Mouse (Mus musculus): ENCODE results near the gene Cyp2d22.
"Not testable (repeated sequence)": the region's sequence is repeated elsewhere in the genome, so short reads cannot be mapped to it uniquely, and the experiment has no call there.

Cyp2d22 gene

DNA sequence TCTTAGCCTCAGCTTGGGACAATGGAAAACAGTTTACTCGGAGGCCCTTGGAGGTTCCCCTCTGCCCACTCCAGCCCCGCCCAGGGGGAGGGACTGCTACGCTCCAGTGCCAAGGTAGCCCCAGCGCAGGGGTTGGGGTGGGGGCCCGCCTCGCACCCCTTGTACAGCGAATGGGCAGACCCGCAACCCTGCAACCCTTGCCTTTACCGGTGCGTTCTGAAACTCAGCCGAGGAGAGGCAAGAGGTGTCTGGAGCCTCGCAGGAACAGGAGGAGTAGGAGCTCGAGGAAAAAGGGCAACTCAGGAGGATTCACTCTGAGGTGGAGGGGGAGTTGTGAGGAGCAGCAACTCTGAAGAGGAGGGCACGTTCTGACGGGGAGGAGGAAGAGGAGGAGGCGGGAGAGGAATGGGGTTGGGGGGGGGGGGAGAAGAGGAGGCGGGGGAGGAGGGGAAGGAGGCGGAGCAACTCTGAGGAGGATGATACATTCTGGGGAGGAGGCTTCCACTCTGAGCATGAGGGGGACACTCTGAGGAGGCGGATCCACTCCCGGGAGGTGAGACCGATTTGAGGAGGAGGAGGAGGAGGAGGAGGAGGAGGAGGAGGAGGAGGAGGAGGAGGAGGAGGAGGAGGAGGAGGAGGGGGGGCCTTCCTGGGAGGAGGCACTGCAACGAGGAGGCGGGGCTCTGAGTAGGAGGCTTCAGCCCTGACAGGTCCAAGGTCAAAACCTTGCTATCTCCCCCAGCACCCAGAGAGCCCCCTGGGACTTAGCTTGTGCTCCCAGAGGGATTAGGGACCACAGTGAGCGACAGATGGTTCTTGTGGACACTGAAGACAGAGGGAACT is at the start of gene Cyp2d22:
TSS of gene Cyp2d22 (minus strand) at position 390 of the 843 bp plus-strand sequence.
- no peak for DNase-seq (ENCODE audit: low read depth, low spot score)

DNA sequence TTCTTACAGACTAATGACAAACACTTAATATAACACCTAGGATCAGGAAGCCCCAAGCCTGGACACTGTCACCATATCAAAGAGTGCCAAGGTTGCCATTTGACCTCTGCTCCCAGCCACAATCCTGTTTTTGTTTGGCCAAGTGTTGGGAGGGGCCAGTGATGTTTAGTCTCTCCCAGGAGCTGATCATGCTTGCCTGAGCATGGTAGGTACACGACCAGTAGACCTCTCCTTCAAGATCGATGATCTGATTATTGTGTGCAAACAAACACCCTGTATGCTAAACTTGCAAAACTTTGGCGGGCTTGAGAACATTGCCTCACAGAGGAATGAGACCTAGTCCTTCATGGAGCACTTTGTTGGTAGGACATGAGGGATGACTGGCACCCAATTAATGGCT is 43.4 kb upstream of the Cyp2d22 start:
- no peak for DNase-seq (ENCODE audit: low read depth, low spot score)

DNA sequence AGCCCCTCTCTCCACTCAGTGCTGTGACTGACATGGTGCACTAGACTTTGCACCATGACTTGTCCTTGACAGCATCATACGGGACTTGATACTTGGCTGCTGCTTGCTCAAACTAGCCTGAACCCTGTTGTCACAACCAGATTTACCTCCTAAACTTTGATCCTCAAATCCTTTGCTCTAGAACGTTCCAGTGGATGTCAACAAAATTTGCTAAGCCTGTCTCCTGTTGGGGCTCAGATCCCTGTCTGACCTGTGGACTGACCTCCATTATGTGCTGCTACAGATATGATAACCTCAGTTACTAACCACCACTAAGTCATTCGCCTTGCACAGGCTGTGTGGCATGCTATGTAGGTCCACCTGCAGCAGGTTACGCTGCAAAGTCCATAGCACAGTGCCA is 42.9 kb upstream of the Cyp2d22 start:
- DNase-seq (ENCODE audit: low read depth, low spot score) = no peak

DNA sequence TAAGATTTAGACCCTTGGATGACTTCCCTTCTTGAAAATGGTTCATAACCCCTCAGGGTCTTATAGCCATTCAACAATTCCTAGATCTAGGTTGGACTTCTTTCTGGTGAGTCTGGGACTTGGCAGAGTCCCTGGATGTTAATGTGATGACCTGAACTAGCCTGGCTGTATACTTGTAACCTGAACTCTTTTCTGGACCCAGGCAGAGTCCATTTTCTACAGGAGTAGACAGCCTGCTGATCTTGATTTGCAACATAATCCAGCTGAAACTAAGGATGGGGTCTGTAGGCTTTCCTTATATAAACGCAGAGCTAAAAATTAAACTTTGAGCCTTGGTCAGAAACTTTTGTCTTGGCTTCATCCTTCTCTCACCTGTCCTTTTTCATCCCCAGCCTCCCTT is 38.6 kb upstream of the Cyp2d22 start:
- no peak for DNase-seq (ENCODE audit: low read depth, low spot score)

DNA sequence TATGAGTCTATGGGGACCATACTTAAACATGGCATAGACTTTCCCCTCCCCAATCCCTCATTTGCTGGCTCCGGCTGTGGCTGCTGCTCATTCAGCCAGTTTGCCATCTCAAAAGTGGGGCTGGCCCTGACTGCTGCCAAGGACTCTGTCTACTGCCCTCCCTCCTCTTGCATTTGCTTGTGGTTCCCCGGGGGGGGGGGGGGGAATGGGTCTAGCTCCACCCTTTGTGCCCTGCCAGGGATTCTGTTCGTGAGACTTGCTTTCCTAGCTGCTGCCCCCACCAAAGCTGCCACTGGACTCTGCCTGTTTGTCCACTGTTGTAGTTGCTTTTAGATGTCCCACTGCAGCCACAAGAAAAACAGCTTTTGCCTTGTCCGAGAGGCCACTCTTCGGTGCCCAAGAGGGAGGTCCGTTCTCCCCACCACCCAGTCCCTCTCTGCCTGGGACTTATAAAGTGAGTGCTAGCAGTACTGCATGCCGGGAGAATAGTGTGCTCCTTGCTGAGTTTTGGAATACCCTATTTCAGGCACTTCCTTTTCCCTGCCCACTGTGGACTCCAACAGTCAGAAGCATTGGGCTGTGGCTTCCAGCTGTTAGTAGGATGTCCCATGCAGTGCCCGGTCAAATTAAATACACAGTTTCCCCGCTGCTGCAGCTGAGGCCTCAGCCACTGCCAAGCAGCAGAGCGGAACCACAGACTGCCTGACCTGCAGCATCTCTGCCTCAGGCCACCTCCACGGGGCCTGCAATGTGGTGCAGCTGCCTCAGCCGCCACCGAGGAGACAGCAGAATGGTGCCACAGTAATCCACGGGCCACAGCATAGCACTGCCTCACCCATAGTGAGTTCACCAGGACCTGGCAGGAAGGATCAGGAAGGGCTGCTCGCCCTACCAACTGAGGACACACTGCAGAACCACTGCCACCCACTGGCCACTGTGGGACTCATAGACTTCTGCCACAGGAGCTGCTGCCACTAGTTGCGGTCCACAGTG is 37.0 kb upstream of the Cyp2d22 start:
- DNase-seq (ENCODE audit: low read depth, low spot score) = peak; percentile 38

DNA sequence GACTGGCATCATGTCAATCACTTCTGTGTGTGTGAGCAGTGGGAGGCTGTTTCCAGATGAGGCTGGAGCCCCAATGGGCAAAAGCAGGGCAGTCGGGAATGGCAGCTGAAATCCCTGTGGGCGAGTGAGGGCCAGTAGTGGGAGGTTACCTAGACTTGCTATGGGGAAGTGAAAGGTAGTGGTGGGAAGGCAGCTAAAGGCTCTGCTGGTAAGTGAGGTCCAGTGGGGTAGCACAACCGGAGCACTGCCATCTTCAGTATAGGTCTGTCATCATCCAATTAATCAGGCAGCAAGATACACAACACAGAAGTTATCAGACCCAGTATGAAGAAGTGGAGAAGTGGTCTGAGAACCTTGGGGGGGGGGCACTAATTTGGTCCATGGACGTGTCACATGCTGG is 27.5 kb upstream of the Cyp2d22 start:
- DNase-seq (ENCODE audit: low read depth, low spot score) = no peak

DNA sequence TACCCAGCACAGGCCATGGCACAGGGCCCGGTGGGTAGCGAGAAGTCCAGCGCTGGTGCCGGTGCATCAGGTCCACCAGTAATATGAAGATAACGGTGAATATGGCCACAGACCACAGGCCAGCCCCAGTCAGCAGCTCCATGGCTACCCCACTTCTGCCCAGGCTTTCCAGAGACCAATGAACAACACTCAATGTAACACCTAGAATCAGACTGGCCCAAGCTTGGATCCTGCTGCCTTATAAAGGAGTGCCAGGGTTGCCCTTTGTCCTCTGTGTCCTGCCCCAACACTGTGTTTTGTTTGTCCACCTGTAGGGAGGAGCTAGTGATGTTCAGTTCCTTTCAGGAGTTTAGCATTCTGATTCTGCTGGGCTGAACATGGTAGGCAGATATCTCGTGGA is 26.9 kb upstream of the Cyp2d22 start, which contains the start of gene Cyp2d10:
TSS of gene Cyp2d10 (minus strand) at position 215 of the 400 bp plus-strand sequence.
- no peak for DNase-seq (ENCODE audit: low read depth, low spot score)

DNA sequence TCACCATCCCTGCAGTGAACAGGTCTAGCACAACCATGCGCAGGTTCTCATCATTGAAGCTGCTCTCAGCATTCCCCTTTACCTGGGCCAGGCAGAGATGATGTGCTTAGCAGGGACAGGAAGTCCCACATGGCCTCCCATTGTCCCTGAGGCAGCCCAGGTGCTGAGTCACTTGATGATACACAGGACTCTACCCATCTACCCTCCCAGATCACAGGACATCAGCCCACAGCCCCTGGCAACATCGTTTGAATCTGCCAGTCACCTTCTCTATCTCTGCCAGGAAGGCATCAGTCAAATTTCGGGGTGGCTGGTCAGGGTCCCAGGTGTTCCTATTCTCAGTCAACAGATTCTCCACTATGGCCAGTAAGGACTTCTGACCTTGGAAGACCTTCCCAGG is 24.1 kb upstream of the Cyp2d22 start:
- no peak for DNase-seq (ENCODE audit: low read depth, low spot score)

DNA sequence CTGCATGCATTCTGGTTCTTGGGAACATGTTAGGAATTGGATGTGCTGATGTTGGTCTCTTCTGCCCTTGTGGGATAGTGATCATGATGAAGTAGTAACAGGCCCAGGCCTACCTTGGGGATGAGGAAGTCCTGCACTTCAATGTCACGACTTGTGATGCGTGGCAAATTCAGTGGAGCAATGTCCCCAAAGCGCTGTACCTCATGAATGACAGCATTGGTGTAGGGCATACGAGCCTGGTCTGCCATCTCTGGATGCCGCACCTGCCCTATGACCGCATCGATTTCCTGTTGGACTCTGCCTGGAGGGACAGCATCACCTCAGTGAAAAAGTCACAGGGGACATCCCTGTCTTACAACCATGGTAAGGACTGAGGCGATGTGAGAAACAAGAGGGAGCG is 23.5 kb upstream of the Cyp2d22 start:
- no peak for DNase-seq (ENCODE audit: low read depth, low spot score)

DNA sequence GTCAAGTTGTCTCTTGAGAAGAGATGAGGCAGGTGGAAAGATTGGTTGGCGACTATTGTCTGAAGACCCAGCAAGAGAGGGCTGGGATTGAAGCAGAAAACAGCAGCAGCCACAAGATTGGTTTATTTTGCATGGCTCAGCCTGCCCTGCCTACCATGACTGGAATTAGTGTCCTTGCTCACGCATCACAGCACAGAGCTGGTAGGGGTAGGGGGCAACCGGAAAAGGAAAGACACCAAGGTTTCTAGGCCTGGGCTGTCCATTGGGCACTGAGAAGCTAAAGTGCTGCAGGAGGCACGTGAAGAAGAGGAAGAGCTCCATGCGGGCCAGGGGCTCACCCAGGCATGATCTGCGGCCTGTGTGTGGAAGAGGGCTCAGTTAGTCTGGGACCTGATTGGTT is 22.7 kb upstream of the Cyp2d22 start:
- DNase-seq (ENCODE audit: low read depth, low spot score) = no peak

DNA sequence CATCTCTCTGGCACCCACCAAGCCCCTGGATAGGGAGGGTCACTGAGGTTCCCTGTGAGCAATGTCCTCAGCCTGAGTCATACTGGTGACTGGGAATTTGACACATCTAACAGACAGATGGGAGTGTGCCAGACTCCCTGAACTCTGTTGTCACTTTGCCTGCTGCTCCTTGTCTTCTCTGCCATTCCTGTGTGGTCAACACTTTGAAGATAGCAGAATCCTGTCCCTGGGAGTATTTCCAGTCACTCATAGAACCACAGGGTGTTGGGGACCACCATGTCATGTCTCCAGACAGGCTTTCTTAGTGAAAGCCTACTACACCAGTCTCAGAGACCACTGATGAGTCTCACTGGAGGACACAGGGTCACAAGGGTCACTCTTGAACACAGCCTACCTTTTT is 22.0 kb upstream of the Cyp2d22 start:
- no peak for DNase-seq (ENCODE audit: low read depth, low spot score)

DNA sequence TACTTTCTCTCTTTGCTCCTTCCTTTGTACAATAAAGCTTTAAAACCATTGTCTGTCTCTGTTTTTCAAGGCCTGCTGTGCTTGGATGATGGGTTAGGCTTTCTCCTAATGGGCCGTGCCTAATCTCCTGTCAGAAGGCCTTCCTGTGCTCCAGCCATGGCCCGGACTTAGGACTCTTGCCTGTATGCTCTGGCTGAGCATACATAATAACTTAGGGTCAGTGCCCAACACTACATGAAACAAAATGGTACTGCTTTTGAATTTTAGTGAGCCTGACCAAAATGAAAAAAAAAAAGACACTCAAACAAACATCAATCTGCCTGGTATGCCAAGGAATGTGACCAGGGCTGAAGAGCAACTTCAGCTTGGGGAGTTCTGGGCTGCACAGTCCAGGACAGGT is 21.5 kb upstream of the Cyp2d22 start:
- DNase-seq (ENCODE audit: low read depth, low spot score) = no peak

DNA sequence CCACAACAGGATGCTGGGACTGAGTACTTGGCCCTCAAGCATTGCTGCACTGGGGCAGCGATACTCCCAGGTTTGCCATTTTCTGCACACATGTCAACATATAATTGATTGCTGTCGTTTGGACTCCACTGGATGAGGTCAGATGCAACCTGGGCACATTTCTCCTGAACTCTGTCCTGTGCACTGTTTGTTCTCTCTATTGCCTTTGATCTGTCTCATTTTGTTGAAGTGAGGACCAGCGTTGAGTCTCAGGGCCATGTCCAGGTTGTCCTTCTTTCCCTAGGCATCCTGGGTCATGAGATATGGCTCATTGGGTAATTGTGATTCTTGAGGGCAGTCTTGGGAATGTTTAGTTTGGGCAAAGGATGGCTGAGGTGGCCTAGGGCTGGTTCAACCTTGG is 15.9 kb upstream of the Cyp2d22 start:
- not testable (repeated sequence) for DNase-seq (ENCODE audit: low read depth, low spot score)

DNA sequence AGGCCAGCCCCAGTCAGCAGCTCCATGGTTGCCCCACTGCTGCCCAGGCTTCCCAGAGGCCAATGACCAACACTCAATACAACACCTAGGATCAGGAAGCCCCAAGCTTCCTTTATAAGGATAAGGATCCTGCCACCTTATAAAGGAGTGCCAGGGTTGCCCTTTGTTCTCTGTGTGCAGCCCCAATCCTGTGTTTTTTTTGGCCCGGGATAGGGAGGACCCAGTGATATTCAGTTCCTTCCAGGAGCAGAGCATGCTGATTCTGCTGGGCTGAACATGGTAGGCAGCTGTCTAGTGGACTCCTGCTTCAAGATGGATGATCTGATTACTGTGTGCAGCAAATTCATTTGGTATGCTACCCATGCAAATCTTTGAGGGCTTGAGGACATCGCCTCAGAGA is 13.9 kb upstream of the Cyp2d22 start, which contains the start of gene Cyp2d11:
TSS of gene Cyp2d11 (minus strand) at position 101 of the 400 bp plus-strand sequence.
- not testable (repeated sequence) for DNase-seq (ENCODE audit: low read depth, low spot score)

DNA sequence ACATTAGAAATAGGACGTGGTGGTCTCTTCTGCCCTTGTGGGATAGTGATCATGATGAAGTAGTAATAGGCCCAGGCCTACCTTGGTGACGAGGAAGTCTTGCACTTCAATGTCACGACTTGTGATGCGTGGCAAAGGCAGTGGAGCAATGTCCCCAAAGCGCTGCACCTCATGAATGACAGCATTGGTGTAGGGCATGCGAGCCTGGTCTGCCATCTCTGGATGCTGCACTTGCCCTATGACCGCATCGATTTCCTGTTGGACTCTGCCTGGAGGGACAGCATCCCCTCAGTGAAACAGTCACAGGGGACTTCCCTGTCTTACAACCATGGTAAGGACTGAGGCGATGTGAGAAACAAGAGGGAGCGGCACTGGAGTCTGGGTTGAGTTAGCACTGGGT is 9.9 kb upstream of the Cyp2d22 start:
- not testable (repeated sequence) for DNase-seq (ENCODE audit: low read depth, low spot score)

DNA sequence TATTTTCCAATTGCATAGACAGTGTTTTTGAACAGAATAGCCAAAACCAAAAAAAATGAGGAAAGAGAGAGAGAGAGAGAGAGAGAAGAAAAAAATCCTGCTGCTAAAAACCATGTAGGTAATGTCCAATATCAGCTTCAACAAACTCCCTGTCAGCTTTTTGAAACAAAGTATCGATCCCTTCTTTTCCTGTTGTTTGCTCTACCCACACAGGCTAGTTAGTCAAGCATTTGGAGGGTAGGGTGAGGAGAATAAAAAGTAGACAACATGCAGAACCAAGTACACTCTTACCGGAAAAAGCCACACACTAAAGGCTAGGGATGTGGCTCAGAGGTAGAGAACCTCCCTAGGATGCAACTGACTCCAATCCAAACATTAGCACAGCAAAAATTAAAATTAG is 5.7 kb upstream of the Cyp2d22 start:
- no peak for DNase-seq (ENCODE audit: low read depth, low spot score)

DNA sequence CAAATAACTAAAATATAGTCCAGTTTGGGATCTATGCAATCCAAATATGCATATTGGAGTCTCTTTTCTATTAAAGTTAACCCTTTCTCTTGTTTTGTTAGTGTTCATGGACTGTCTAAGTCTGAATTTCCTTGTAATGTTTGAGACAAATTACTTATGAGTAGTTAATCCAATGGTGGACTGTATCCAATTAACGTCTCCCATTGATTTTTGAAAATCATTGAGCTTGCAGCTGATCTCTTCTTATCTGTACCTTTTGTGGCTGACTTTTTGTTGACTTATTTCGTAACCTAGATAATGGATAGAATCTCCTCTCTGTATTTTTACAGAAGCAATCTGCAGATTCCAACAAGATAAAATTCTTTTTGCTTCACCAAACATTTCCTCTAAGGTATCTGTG is 2.4 kb upstream of the Cyp2d22 start:
- no peak for DNase-seq (ENCODE audit: low read depth, low spot score)

DNA sequence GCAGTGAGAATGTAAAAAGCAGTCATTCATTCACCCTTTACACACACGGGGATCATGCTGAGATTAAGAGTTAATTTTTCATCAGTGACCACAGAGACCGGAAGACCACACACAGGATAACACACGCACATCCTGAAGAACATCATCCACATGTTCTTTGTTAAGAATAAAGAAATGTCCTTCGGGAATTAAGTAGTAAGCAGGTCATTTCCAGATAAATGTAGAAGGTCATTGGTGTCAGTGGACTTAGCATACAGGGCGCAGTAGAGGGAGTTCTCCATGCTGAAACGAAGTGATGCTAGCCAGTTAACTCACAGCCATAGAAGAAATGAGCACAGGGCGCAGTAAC is 628 bp upstream of the Cyp2d22 start:
- no peak for DNase-seq (ENCODE audit: low read depth, low spot score)

DNA sequence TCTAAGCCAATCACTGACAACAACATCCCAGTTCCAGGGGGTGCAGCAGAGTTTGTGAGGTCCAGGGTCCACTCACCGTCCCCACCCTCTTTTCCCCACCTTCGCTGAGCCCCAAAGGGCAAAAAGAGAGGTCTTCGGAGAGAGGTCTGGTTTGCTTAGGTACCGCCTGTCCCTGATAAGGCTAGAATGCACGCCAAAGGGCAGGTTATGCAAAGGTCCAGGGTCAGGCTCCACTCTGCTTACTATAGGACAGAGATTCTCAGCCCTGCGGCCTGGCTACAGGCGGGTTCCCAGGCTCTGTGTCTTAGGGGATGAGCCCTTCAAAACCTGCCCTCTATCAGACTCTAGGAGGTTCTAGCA is 569 bp downstream of the Cyp2d22 start:
- DNase-seq (ENCODE audit: low read depth, low spot score) = no peak

DNA sequence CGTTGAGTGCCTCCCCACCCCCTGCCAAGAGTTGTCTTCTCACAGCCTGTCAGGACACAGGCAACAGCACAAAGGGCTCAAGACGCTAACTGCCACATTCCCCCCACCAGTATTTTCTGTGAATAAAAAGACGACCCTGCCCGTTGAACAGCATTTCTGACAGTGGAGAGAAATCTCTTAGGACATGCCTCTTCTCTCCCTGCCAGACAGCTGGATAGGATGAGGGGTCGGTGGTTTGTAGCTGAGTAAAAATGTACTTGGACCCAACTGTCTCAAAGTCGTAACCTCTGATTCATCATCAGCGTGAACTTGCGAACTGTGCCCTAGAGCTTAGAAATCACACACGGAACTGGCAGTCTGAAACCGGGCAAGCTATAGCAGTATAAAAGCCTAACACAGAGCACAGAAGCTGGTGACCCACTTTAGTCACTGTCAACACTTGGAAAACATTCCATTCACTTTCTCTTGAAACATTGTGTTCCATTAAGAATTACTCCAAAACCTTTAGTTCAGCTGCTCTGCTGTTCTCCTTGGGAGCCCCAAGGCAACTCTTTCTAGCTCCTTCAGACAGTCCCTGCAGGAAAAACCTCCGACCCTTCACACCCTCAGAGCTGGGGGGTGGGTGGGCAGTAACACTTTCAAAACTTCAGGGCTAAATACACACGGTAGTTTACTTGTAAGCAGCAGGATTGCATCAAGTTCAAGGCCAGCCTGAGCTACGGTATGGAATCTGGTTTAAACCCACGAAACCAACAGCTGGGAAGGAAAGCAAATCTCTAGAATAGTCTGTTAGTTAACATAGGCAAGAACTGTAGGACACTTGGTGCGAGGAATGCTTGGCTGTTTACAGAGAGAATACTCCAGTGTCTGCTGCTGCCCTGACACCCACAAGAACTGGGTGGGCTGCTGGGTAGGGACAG is 1.5 kb downstream of the Cyp2d22 start:
- no peak for DNase-seq (ENCODE audit: low read depth, low spot score)

DNA sequence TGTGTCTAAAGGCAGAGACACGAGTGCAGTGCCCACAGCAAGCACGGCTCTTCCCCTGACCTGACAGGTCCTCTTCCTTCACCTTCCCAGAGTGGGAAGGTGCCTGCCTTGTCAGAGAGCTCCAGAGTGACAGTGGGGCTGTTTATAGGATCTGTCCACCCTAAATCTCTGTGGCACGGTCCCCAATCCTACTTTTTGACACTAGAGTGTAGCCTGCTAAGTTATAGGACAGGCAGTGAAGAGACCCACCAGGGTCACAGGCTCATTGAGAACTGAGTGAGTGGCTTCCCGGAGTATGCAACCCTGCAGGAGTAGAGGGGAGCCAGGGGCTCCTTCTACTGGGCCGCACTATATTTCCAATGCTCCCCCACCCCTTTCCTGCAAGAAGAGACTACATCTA is 2.4 kb downstream of the Cyp2d22 start:
- no peak for DNase-seq (ENCODE audit: low read depth, low spot score)
